Mouse (Mus musculus): Measurements from ENCODE around the gene Aldh4a1. TPM values are rescaled to one million over a fixed set of nuclear protein-coding genes. Genes with fewer than 3 reads are reported as not detected.

The Aldh4a1 gene
- polyA plus RNA-seq, 1 experiment from 2014 or later = 7.8 TPM

GRCm38 (mm10) chr4:139650907-139651306 is 28.2 kb downstream of the Aldh4a1 start:
- Histone ChIP-seq H3K9me3 (ENCODE audit: control insufficient read depth, low read length) (no peaks in the 10 kb centered on the region), H3K4me3 (ENCODE audit: low read depth, low read length) (no peak overlapping the region), H3K27ac (ENCODE audit: low read depth, low read length) (peak overlapping the region; percentile 1; the same call in 1 of the 2 replicates), H3K9ac (ENCODE audit: low read depth, low read length) (no peak overlapping the region), H3K36me3 (ENCODE audit: control insufficient read depth, insufficient read depth, low read length) (no peaks in the 10 kb centered on the region), H3K4me2 (replicated peaks; ENCODE audit: low read depth, low read length) (no peak overlapping the region), H3K4me1 (replicated peaks; ENCODE audit: control insufficient read depth, insufficient read depth, low read length) (no peaks in the 10 kb centered on the region), H3K27me3 (ENCODE audit: control insufficient read depth, insufficient read depth, low read length) (no peaks in the 10 kb centered on the region)
- no peak for ATAC-seq (ENCODE audit: low FRiP score)
- no peak for DNase-seq (ENCODE audit: low spot score)
- WGBS = 62% methylated on average over 11 of the region's 11 CpGs

DNA sequence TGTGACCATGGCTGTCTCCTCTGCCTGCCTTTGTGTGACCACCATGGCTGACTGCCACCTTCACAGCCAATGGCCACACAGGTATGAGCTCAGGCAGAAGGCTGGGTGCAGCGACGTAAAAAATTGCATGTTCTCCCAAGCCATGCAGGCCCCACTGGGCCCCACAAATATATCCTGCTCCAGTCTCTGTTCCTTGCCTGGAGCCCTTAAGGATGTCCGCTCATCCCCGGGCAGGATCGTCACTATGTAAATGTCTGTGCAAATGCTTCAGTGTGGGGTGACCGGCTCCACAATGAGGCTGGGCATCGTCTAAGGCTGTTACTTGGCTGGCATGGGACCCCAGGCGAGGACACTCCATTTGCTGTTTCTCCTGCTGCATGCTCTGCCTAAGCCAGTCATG is 30.6 kb downstream of the Aldh4a1 start, which contains the start of gene Tas1r2:
Tas1r2 (plus strand) TSS at position 301 of the 400 bp plus-strand sequence.
- H3K9ac ChIP-seq (ENCODE audit: low read depth, low read length) = no peak within 1 kb of the TSS
- 92% methylated on average over 8 of the region's 8 CpGs for WGBS
- ATAC-seq (ENCODE audit: low FRiP score) = no peak
- H3K36me3 ChIP-seq (ENCODE audit: control insufficient read depth, insufficient read depth, low read length) = no peaks in the 10 kb centered on the region
- H3K9me3 ChIP-seq (ENCODE audit: control insufficient read depth, low read length) = no peaks in the 10 kb centered on the region
- H3K27me3 ChIP-seq (ENCODE audit: control insufficient read depth, insufficient read depth, low read length) = no peaks in the 10 kb centered on the region
- H3K4me3 ChIP-seq (ENCODE audit: low read depth, low read length) = no peak within 1 kb of the TSS
- no peaks in the 10 kb centered on the region for H3K4me1 ChIP-seq (replicated peaks; ENCODE audit: control insufficient read depth, insufficient read depth, low read length)
- no peak within 1 kb of the TSS for H3K4me2 ChIP-seq (replicated peaks; ENCODE audit: low read depth, low read length)
- H3K27ac ChIP-seq (ENCODE audit: low read depth, low read length) = no peak within 1 kb of the TSS
- no peak for DNase-seq (ENCODE audit: low spot score)

DNA sequence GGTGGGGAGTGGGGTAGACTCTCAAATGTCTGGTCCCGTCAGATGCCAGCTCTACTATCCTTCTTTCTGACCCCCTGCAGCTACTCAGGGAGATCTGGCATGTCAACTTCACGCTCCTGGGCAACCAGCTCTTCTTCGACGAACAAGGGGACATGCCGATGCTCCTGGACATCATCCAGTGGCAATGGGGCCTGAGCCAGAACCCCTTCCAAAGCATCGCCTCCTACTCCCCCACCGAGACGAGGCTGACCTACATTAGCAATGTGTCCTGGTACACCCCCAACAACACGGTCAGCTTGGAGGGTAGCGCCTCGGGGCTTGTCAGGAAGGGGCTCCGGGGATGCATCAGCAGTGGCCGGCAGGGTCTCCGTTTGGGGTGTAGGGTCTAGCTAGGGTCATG is 39.2 kb downstream of the Aldh4a1 start:
- Histone ChIP-seq H3K4me2 (replicated peaks; ENCODE audit: low read depth, low read length) (no peak overlapping the region), H3K4me3 (ENCODE audit: low read depth, low read length) (no peak overlapping the region), H3K27me3 (ENCODE audit: control insufficient read depth, insufficient read depth, low read length) (no peaks in the 10 kb centered on the region), H3K4me1 (replicated peaks; ENCODE audit: control insufficient read depth, insufficient read depth, low read length) (no peaks in the 10 kb centered on the region), H3K9me3 (ENCODE audit: control insufficient read depth, low read length) (no peaks in the 10 kb centered on the region), H3K27ac (ENCODE audit: low read depth, low read length) (no peak overlapping the region), H3K36me3 (ENCODE audit: control insufficient read depth, insufficient read depth, low read length) (no peaks in the 10 kb centered on the region), H3K9ac (ENCODE audit: low read depth, low read length) (no peak overlapping the region)
- 93% methylated on average over 14 of the region's 14 CpGs for WGBS
- ATAC-seq (ENCODE audit: low FRiP score) = no peak
- no peak for DNase-seq (ENCODE audit: low spot score)

- Histone ChIP-seq H3K4me1 (replicated peaks; ENCODE audit: control insufficient read depth, insufficient read depth, low read length) (no peaks in the 10 kb centered on the region), H3K9me3 (ENCODE audit: control insufficient read depth, low read length) (no peaks in the 10 kb centered on the region), H3K27me3 (ENCODE audit: control insufficient read depth, insufficient read depth, low read length) (no peaks in the 10 kb centered on the region), H3K9ac (ENCODE audit: low read depth, low read length) (no peak overlapping the region), H3K4me2 (replicated peaks; ENCODE audit: low read depth, low read length) (no peak overlapping the region), H3K27ac (ENCODE audit: low read depth, low read length) (no peak overlapping the region), H3K36me3 (ENCODE audit: control insufficient read depth, insufficient read depth, low read length) (no peaks in the 10 kb centered on the region), H3K4me3 (ENCODE audit: low read depth, low read length) (no peak overlapping the region)
- no peak for DNase-seq (ENCODE audit: low spot score)
- no peak for ATAC-seq (ENCODE audit: low FRiP score)
- 54% methylated on average over 6 of the region's 6 CpGs for WGBS
Observed at GRCm38 (mm10) chr4:139667632-139668031, 45.0 kb downstream of the Aldh4a1 start.

DNA sequence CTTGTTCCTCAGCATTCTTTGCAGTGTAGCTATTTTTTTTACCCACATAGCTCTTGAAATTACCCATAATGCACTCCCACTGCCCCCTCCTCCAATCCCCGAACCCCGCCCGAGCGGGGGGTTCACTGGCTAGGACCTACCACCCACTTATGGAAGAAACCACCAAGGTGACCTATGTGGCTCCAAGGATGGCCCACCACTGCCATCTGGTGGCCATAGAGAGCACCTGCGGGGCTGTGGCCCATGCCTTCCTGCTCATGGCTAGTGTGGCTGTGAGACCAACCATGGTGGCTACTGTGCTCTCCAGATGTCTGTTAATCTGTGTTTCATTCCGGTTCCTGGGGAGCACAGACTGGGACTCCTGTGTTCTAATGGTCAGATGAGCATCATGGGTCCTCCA is 47.2 kb downstream of the Aldh4a1 start:
- Histone ChIP-seq H3K4me3 (ENCODE audit: low read depth, low read length) (no peak overlapping the region), H3K27me3 (ENCODE audit: control insufficient read depth, insufficient read depth, low read length) (no peaks in the 10 kb centered on the region), H3K27ac (ENCODE audit: low read depth, low read length) (no peak overlapping the region), H3K36me3 (ENCODE audit: control insufficient read depth, insufficient read depth, low read length) (no peaks in the 10 kb centered on the region), H3K4me2 (replicated peaks; ENCODE audit: low read depth, low read length) (no peak overlapping the region), H3K9me3 (ENCODE audit: control insufficient read depth, low read length) (no peaks in the 10 kb centered on the region), H3K9ac (ENCODE audit: low read depth, low read length) (no peak overlapping the region), H3K4me1 (replicated peaks; ENCODE audit: control insufficient read depth, insufficient read depth, low read length) (no peaks in the 10 kb centered on the region)
- peak; percentile 88 for DNase-seq (ENCODE audit: low spot score)
- WGBS = 28% methylated on average over 6 of the region's 6 CpGs
- no peak for ATAC-seq (ENCODE audit: low FRiP score)

- WGBS = 58% methylated on average over 9 of the region's 9 CpGs
- no peak overlapping the region for H3K4me3 ChIP-seq (ENCODE audit: low read depth, low read length)
- ATAC-seq (ENCODE audit: low FRiP score) = no peak
Observed at GRCm38 (mm10) chr4:139675696-139676095, 53.0 kb downstream of the Aldh4a1 start.

DNA sequence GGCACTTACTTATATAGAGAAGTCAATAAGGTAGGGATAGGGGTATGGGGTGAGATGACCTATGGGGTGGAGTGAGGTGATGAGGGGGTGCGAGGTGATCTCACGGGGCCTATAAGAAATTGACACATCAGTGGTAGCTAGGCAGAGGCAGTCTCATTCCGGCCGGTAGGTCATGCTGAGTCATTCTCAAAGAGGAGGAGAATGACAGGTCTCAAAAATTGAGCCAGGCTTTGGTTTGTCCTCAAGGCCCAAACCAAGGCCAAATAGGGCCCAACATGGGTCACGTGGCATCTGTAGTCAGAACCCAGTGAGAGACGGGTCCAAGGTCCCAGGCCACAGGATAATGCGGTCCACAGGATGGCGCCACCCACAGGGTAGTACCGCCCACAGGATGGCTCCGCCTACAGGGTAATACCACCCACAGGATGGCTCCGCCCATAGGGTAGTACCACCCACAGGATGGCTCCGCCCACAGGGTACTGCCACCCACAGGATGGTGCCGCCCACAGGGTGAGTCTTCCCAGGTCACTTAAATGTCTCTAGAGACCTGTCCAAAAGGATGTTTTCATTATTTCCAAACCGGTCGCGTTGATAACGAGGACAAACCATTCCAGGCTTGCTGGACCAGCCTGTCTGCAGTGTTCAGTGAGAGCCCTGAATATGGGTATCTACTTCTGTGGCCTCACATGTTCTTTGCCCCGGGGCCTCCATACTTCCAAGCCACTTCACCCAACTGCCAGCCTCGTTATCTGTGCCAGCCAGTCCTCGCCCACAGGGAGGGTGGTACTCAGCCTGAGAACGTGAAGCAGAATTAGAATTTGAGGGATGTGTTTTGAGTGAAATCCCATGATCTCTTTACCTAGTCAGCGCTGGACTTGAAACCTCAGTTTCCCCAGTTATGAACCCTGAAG is 61.3 kb downstream of the Aldh4a1 start:
- no peaks in the 10 kb centered on the region for H3K27me3 ChIP-seq (ENCODE audit: control insufficient read depth, insufficient read depth, low read length)
- H3K9me3 ChIP-seq (ENCODE audit: control insufficient read depth, low read length) = no peaks in the 10 kb centered on the region
- DNase-seq (ENCODE audit: low spot score) (no peak), ATAC-seq (ENCODE audit: low FRiP score) (no peak)
- no peak overlapping the region for H3K4me2 ChIP-seq (replicated peaks; ENCODE audit: low read depth, low read length)
- WGBS = 78% methylated on average over 22 of the region's 22 CpGs
- H3K4me1 ChIP-seq (replicated peaks; ENCODE audit: control insufficient read depth, insufficient read depth, low read length) = no peaks in the 10 kb centered on the region
- no peaks in the 10 kb centered on the region for H3K36me3 ChIP-seq (ENCODE audit: control insufficient read depth, insufficient read depth, low read length)
- H3K27ac ChIP-seq (ENCODE audit: low read depth, low read length) = no peak overlapping the region
- H3K4me3 ChIP-seq (ENCODE audit: low read depth, low read length) = no peak overlapping the region
- no peak overlapping the region for H3K9ac ChIP-seq (ENCODE audit: low read depth, low read length)

More at GRCm38 (mm10) chr4:139675696-139676095, 53.0 kb downstream of the Aldh4a1 start:
- no peaks in the 10 kb centered on the region for H3K36me3 ChIP-seq (ENCODE audit: control insufficient read depth, insufficient read depth, low read length)
- DNase-seq (ENCODE audit: low spot score) = peak; percentile 11
- no peak overlapping the region for H3K4me2 ChIP-seq (replicated peaks; ENCODE audit: low read depth, low read length)
- H3K27ac ChIP-seq (ENCODE audit: low read depth, low read length) = no peak overlapping the region
- no peaks in the 10 kb centered on the region for H3K4me1 ChIP-seq (replicated peaks; ENCODE audit: control insufficient read depth, insufficient read depth, low read length)
- H3K27me3 ChIP-seq (ENCODE audit: control insufficient read depth, insufficient read depth, low read length) = no peaks in the 10 kb centered on the region
- no peaks in the 10 kb centered on the region for H3K9me3 ChIP-seq (ENCODE audit: control insufficient read depth, low read length)
- H3K9ac ChIP-seq (ENCODE audit: low read depth, low read length) = no peak overlapping the region

DNA sequence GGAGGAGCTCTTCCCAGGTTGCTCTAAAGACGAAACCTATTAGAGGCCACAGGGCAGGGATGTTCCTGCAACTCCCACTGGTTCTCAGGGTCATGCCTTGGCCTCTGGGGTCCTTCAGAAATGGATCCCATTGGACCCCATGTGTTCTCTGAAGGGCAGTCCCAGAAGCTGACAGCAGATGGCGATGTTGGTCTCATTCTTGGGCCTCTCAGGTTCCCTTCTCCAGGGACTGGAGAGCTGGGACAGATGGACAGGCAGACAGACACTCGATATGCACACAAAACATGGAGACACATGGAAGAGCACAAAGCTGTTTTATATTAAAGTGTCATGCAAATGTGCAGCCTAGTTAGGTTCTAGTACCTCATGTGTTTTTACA is 62.0 kb downstream of the Aldh4a1 start:
- ATAC-seq (ENCODE audit: low FRiP score) = no peak

DNA sequence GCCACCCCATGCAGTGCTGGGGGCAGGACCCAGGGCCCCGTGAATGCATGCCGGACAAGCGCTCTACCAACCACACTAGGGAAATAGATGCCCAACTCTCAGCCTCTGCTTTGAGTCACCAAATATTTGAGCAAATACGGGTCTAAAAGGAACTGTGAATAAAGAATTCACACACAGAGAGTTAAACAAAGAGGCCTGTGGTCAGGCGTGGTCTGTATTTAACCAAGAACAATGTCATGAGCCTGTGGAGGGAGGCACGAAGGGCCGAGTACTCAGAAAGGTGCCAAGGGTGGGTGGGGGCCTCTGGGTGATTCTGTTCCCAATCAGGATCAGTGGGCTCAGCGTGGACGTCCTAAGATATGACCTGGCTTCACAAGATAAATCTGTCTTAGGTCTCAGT is 65.4 kb downstream of the Aldh4a1 start:
- 62% methylated on average over 9 of the region's 9 CpGs for WGBS
- H3K4me3 ChIP-seq (ENCODE audit: low read depth, low read length) = no peak overlapping the region
- no peaks in the 10 kb centered on the region for H3K4me1 ChIP-seq (replicated peaks; ENCODE audit: control insufficient read depth, insufficient read depth, low read length)
- DNase-seq (ENCODE audit: low spot score) (no peak), ATAC-seq (ENCODE audit: low FRiP score) (no peak)
- H3K4me2 ChIP-seq (replicated peaks; ENCODE audit: low read depth, low read length) = no peak overlapping the region
- no peaks in the 10 kb centered on the region for H3K36me3 ChIP-seq (ENCODE audit: control insufficient read depth, insufficient read depth, low read length)
- H3K9ac ChIP-seq (ENCODE audit: low read depth, low read length) = no peak overlapping the region
- no peaks in the 10 kb centered on the region for H3K27me3 ChIP-seq (ENCODE audit: control insufficient read depth, insufficient read depth, low read length)
- H3K27ac ChIP-seq (ENCODE audit: low read depth, low read length) = no peak overlapping the region
- H3K9me3 ChIP-seq (ENCODE audit: control insufficient read depth, low read length) = no peaks in the 10 kb centered on the region

More for the DNA sequence above, 62.0 kb downstream of the Aldh4a1 start:
- WGBS = 12% methylated on average over 3 of the region's 3 CpGs
- H3K4me2 ChIP-seq (replicated peaks; ENCODE audit: low read depth, low read length) = no peak overlapping the region
- H3K4me1 ChIP-seq (replicated peaks; ENCODE audit: control insufficient read depth, insufficient read depth, low read length) = no peaks in the 10 kb centered on the region
- H3K9ac ChIP-seq (ENCODE audit: low read depth, low read length) = no peak overlapping the region
- no peaks in the 10 kb centered on the region for H3K36me3 ChIP-seq (ENCODE audit: control insufficient read depth, insufficient read depth, low read length)
- H3K4me3 ChIP-seq (ENCODE audit: low read depth, low read length) = no peak overlapping the region
- no peaks in the 10 kb centered on the region for H3K27me3 ChIP-seq (ENCODE audit: control insufficient read depth, insufficient read depth, low read length)
- no peaks in the 10 kb centered on the region for H3K9me3 ChIP-seq (ENCODE audit: control insufficient read depth, low read length)
- no peak overlapping the region for H3K27ac ChIP-seq (ENCODE audit: low read depth, low read length)
- peak; percentile 88 for DNase-seq (ENCODE audit: low spot score)

All from hindbrain, embryonic 11.5 days (tissue).